In the genomic region with DNA sequence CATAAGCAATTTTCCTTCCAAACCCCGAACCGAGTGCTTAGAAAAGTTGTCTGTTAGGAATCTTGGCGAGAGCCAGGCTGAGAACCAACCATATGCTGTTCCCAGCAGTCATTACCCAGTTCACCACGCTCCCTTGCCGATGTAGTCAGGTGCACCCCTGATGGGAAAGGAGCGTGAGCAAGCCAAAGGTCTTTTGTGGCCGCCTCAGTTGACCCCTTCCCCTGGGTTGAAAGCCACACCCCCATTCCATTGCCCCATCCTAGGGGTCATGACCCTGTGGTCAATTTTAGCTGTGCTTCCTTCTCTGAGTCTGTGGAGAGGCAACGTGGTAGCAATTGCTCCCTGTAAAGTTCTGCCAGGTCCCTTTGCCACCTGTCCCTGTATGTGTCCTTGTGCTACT, we compare ENCODE assay signal across 26 mouse cellular contexts. TPM values are rescaled to one million over a fixed set of nuclear protein-coding genes. Genes with fewer than 3 reads are reported as not detected.
DNase-seq lines count a peak whose midpoint lies in the region; ATAC-seq lines count a peak whose summit lies in the region.
"Had no signal": no experiment of that assay in that cellular context is flagged by ENCODE, and none has a peak within 500 bp of the region (broad histone marks: within the 10 kb centered on the region; RNA-seq: fewer than 3 reads in every experiment).

No protein-coding gene starts in this region.

- no peak overlapping the region for H3K4me3 ChIP-seq in liver, embryonic 15.5 days (replicated peaks)
- no peak overlapping the region for H3K4me3 ChIP-seq in neural tube, embryonic 15.5 days (replicated peaks)
- H3K4me3 ChIP-seq: erythroblast, embryonic 14.5 days; heart, embryonic 10.5 days; heart, embryonic 15.5 days; limb, embryonic 10.5 days; limb, embryonic 15.5 days; neural tube, embryonic 13.5 days had no signal

- no peak overlapping the region for H3K4me2 ChIP-seq in liver, embryonic 15.5 days
- no peak overlapping the region for H3K4me2 ChIP-seq in neural tube, embryonic 15.5 days
- H3K4me2 ChIP-seq: heart, embryonic 15.5 days; limb, embryonic 15.5 days; midbrain, embryonic 11.5 days; neural tube, embryonic 13.5 days had no signal

- H3K9me3 ChIP-seq in liver, embryonic 15.5 days (replicated peaks): no peaks in the 10 kb centered on the region
- no peaks in the 10 kb centered on the region for H3K9me3 ChIP-seq in neural tube, embryonic 15.5 days (replicated peaks)
- H3K9me3 ChIP-seq: heart, embryonic 10.5 days; heart, embryonic 15.5 days; limb, embryonic 10.5 days; limb, embryonic 15.5 days; neural tube, embryonic 13.5 days had no signal

- peak; percentile 35 to 44 for DNase-seq in cerebellum, adult 18-20 months
- no peak for DNase-seq in cerebellum, adult 9-10 months
- DNase-seq in heart, adult 11 months: peak; percentile 83
- no peak for DNase-seq in heart, adult 18-20 months
- DNase-seq in brain, adult 2 months (ENCODE audit: low read depth, low spot score): peak; percentile 41
- no peak for DNase-seq in kidney, postnatal 25 days
- DNase-seq: kidney, adult 2 months; kidney, postnatal 4 days; lung, adult 2 months; lung, postnatal 10 days; retina, postnatal 1 day; right cerebral cortex, postnatal 14 days; thymus, postnatal 14 days had no signal

- 69% methylated on average over 8 of the region's 8 CpGs for WGBS in liver, embryonic 15.5 days (ENCODE audit: insufficient replicate concordance)
- 51% methylated on average over 8 of the region's 8 CpGs for WGBS in neural tube, embryonic 15.5 days

- H3K36me3 ChIP-seq in liver, embryonic 15.5 days (replicated peaks): 0 out of 2 replicates have a peak, but pooled peaks cover 3% of the 10 kb centered on the region
- H3K36me3 ChIP-seq in neural tube, embryonic 15.5 days: peaks cover 64% of the 10 kb centered on the region

- H3K9ac ChIP-seq in liver, embryonic 15.5 days: no peak overlapping the region
- no peak overlapping the region for H3K9ac ChIP-seq in neural tube, embryonic 15.5 days (replicated peaks)
- H3K9ac ChIP-seq: heart, embryonic 15.5 days; limb, embryonic 15.5 days; neural tube, embryonic 13.5 days had no signal

- ATAC-seq in liver, embryonic 15.5 days (ENCODE audit: insufficient read depth): peak; percentile 42; the same call in 1 of the 2 replicates
- ATAC-seq in neural tube, embryonic 15.5 days (ENCODE audit: low FRiP score): no peak
- ATAC-seq: forebrain, embryonic 16.5 days; hindbrain, embryonic 16.5 days; Patski had no signal

- H3K27ac ChIP-seq in liver, embryonic 15.5 days (replicated peaks): no peak overlapping the region
- no peak overlapping the region for H3K27ac ChIP-seq in neural tube, embryonic 15.5 days (replicated peaks)
- H3K27ac ChIP-seq: heart, embryonic 10.5 days; heart, embryonic 15.5 days; limb, embryonic 10.5 days; limb, embryonic 15.5 days; neural tube, embryonic 13.5 days had no signal

- H3K4me1 ChIP-seq in liver, embryonic 15.5 days (replicated peaks): no peaks in the 10 kb centered on the region
- H3K4me1 ChIP-seq in neural tube, embryonic 15.5 days: no peaks in the 10 kb centered on the region
- H3K4me1 ChIP-seq: heart, embryonic 10.5 days; heart, embryonic 15.5 days; limb, embryonic 10.5 days; limb, embryonic 15.5 days; neural tube, embryonic 13.5 days had no signal

- no peaks in the 10 kb centered on the region for H3K27me3 ChIP-seq in liver, embryonic 15.5 days
- no peaks in the 10 kb centered on the region for H3K27me3 ChIP-seq in neural tube, embryonic 15.5 days (replicated peaks)
- H3K27me3 ChIP-seq: heart, embryonic 15.5 days; limb, embryonic 15.5 days; neural tube, embryonic 13.5 days; Patski had no signal

RNA-seq across cellular contexts. Expression of a gene that starts 17.6 kb away (rescaled TPM):
- total RNA-seq in heart, adult 18-20 months (2021): 10 to 100 TPM; 38.8 to 51.8 TPM
- 0.99 and 1.2 TPM in 2 replicates for polyA plus RNA-seq in liver, embryonic 15.5 days (2015; fragmentation: Nextera tagmentation; extraction: Ambion mirVana)
- polyA plus RNA-seq in neural tube, embryonic 15.5 days (2015; fragmentation: Nextera tagmentation; extraction: Ambion mirVana): 15.0 and 16.1 TPM in 2 replicates

RNA-seq across cellular contexts. Expression of a gene that starts 22.1 kb away (rescaled TPM):
- 10 to 100 TPM; 11.3 to 11.4 TPM for total RNA-seq in heart, adult 18-20 months (2021)
- polyA plus RNA-seq in liver, embryonic 15.5 days (2015; fragmentation: Nextera tagmentation; extraction: Ambion mirVana): 9.8 and 10.0 TPM in 2 replicates
- polyA plus RNA-seq in neural tube, embryonic 15.5 days (2015; fragmentation: Nextera tagmentation; extraction: Ambion mirVana): 7.2 and 10.5 TPM in 2 replicates

RNA-seq across cellular contexts. Expression of a gene that starts 47.7 kb away (rescaled TPM):
- total RNA-seq in heart, adult 18-20 months (2021): 1 to 10 TPM; 7.4 to 9.1 TPM
- 4.5 and 6.4 TPM in 2 replicates for polyA plus RNA-seq in liver, embryonic 15.5 days (2015; fragmentation: Nextera tagmentation; extraction: Ambion mirVana)
- 0.13 and 1.0 TPM in 2 replicates for polyA plus RNA-seq in neural tube, embryonic 15.5 days (2015; fragmentation: Nextera tagmentation; extraction: Ambion mirVana)
- total RNA-seq: MEL had no signal
- polyA plus RNA-seq: erythroblast, embryonic 14.5 days; Patski had no signal

Comparison
In these comparisons a context has a peak if more than half of its experiments do, and no peak if none do; other contexts are left out.
1. DNase-seq: peak in cerebellum, adult 18-20 months (2 of 2), heart, adult 11 months (single experiment) and brain, adult 2 months (single experiment); none in cerebellum, adult 9-10 months (single experiment), heart, adult 18-20 months (0 of 2) and kidney, postnatal 25 days (0 of 2).